Mouse (Mus musculus): ENCODE results near the gene Tbl1xr1.

GRCm38 (mm10) chr3:22131277-22131676 lies 54.8 kb downstream of the Tbl1xr1 start:
- no peak for TF ChIP-seq CTCF (IDR thresholded peaks at IDR 0.05; ENCODE audit: borderline replicate concordance, insufficient read depth, low read length)
- TF ChIP-seq POLR2A (IDR thresholded peaks at IDR 0.05; ENCODE audit: low read depth, low read length): no peak
